Mouse (Mus musculus) midbrain, embryonic 13.5 days (tissue): ENCODE results near the gene Wdfy2. TPM values are rescaled to one million over a fixed set of nuclear protein-coding genes. Genes with fewer than 3 reads are reported as not detected.

Source experiments
- ATAC-seq: fragments of 200-750 bp; cut with Nextera tagmentation; 2 replicates; pipeline ENCODE4 v1.8.0; 2017; ENCODE audit warnings: mild to moderate bottlenecking, moderate TSS enrichment, moderate library complexity
- H3K27ac ChIP-seq: fragments of 300-500 bp; sonication (generic); 2 replicates; pipeline ENCODE4 v1.5.1; 2015; ENCODE audit warnings: inconsistent platforms, mild to moderate bottlenecking, moderate library complexity
- H3K27me3 ChIP-seq: fragments of 300-500 bp; sonication (generic); 2 replicates; pipeline ENCODE4 v1.6.1; 2015; ENCODE audit warnings: mild to moderate bottlenecking, inconsistent platforms
- H3K36me3 ChIP-seq: fragments of 300-500 bp; sonication (generic); 2 replicates; pipeline ENCODE4 v1.6.1; 2015; ENCODE audit warnings: mild to moderate bottlenecking, inconsistent platforms
- H3K4me1 ChIP-seq: fragments of 300-500 bp; sonication (generic); replicated peaks from 2 replicates; pipeline ENCODE4 v1.6.1; 2015; ENCODE audit warnings: inconsistent platforms
- H3K4me2 ChIP-seq: fragments of 300-500 bp; sonication (generic); replicated peaks from 2 replicates; pipeline ENCODE4 v1.6.1; 2015; ENCODE audit warnings: moderate library complexity, mild to moderate bottlenecking, inconsistent platforms
- H3K4me3 ChIP-seq: fragments of 300-500 bp; sonication (generic); replicated peaks from 2 replicates; pipeline ENCODE4 v1.5.1; 2015; ENCODE audit warnings: mild to moderate bottlenecking, inconsistent platforms
- H3K9ac ChIP-seq: fragments of 300-500 bp; sonication (generic); replicated peaks from 2 replicates; pipeline ENCODE4 v1.6.1; 2015; ENCODE audit warnings: mild to moderate bottlenecking, inconsistent platforms
- H3K9me3 ChIP-seq: fragments of 300-500 bp; sonication (generic); 2 replicates; pipeline ENCODE4 v1.6.1; 2016; ENCODE audit warnings: mild to moderate bottlenecking, inconsistent platforms
- WGBS: fragments of 180-500 bp; shearing (Covaris S2); methylation state at CpG from one replicate; pipeline ENCODE4 v1.1.7; 2015; 5-methylcytosine and 5-hydroxymethylcytosine counted together
- polyA plus RNA-seq: library from polyadenylated mRNA; unstranded; fragments of >200 nt; fragmentation: Nextera tagmentation; extraction: Ambion mirVana; gene quantifications from 2 replicates; pipeline ENCODE4 v1.2.1, GENCODE M21; 2015

The Wdfy2 gene
- polyA plus RNA-seq, 1 experiment from 2014 or later: 9.1 TPM

- H3K9me3 ChIP-seq: peaks cover 8% of the 10 kb centered on the region
- no peak overlapping the region for H3K9ac ChIP-seq
- no peaks in the 10 kb centered on the region for H3K27me3 ChIP-seq
- no peak overlapping the region for H3K4me2 ChIP-seq
- H3K4me3 ChIP-seq: no peak overlapping the region
- peaks cover 10% of the 10 kb centered on the region; the same call in 1 of the 2 replicates for H3K4me1 ChIP-seq
- no peak overlapping the region for H3K27ac ChIP-seq
- H3K36me3 ChIP-seq: peaks cover 9% of the 10 kb centered on the region; the same call in 1 of the 2 replicates
- ATAC-seq: no peak
- 84% methylated on average over 8 of the region's 8 CpGs for WGBS
Measured at GRCm38 (mm10) chr14:62845011-62845840, 7.7 kb downstream of the Wdfy2 start.

GRCm38 (mm10) chr14:62850980-62851379 is 13.5 kb downstream of the Wdfy2 start:
- Histone ChIP-seq H3K27ac (no peak overlapping the region), H3K9ac (no peak overlapping the region), H3K9me3 (peaks cover 8% of the 10 kb centered on the region), H3K36me3 (0 out of 2 replicates have a peak, but pooled peaks cover 4% of the 10 kb centered on the region), H3K4me1 (peaks cover 36% of the 10 kb centered on the region), H3K4me2 (no peak overlapping the region), H3K4me3 (no peak overlapping the region), H3K27me3 (no peaks in the 10 kb centered on the region)
- ATAC-seq: peak; percentile 73
- 36% methylated on average over 6 of the region's 6 CpGs for WGBS

- WGBS: 85% methylated on average over 3 of the region's 3 CpGs
- H3K9ac ChIP-seq: no peak overlapping the region
- ATAC-seq: no peak
- no peak overlapping the region for H3K4me2 ChIP-seq
- no peak overlapping the region for H3K4me3 ChIP-seq
- H3K4me1 ChIP-seq: peaks cover 36% of the 10 kb centered on the region
- H3K27ac ChIP-seq: no peak overlapping the region
- H3K36me3 ChIP-seq: 0 out of 2 replicates have a peak, but pooled peaks cover 4% of the 10 kb centered on the region
- H3K9me3 ChIP-seq: peaks cover 8% of the 10 kb centered on the region
- H3K27me3 ChIP-seq: no peaks in the 10 kb centered on the region
Measured at GRCm38 (mm10) chr14:62852840-62853239, 15.4 kb downstream of the Wdfy2 start.

GRCm38 (mm10) chr14:62855077-62855835 is 17.8 kb downstream of the Wdfy2 start:
- Histone ChIP-seq H3K4me3 (no peak overlapping the region), H3K27ac (no peak overlapping the region), H3K4me2 (peak overlapping the region; percentile 25), H3K36me3 (no peaks in the 10 kb centered on the region), H3K4me1 (peaks cover 36% of the 10 kb centered on the region), H3K9ac (no peak overlapping the region), H3K27me3 (no peaks in the 10 kb centered on the region), H3K9me3 (no peaks in the 10 kb centered on the region)
- ATAC-seq: no peak
- WGBS: 43% methylated on average over 18 of the region's 18 CpGs

- no peak overlapping the region for H3K4me2 ChIP-seq
- H3K4me3 ChIP-seq: no peak overlapping the region
- no peak overlapping the region for H3K9ac ChIP-seq
- peaks cover 31% of the 10 kb centered on the region for H3K4me1 ChIP-seq
- H3K27ac ChIP-seq: no peak overlapping the region
- 72% methylated on average over 3 of the region's 3 CpGs for WGBS
- H3K36me3 ChIP-seq: no peaks in the 10 kb centered on the region
- no peaks in the 10 kb centered on the region for H3K27me3 ChIP-seq
- H3K9me3 ChIP-seq: no peaks in the 10 kb centered on the region; the same call in 1 of the 2 replicates
- ATAC-seq: no peak
Measured at GRCm38 (mm10) chr14:62855863-62856262, 18.4 kb downstream of the Wdfy2 start.

GRCm38 (mm10) chr14:62856490-62856889 is 19.0 kb downstream of the Wdfy2 start:
- Histone ChIP-seq H3K4me3 (no peak overlapping the region), H3K9me3 (peaks cover 4% of the 10 kb centered on the region; the same call in 1 of the 2 replicates), H3K36me3 (peaks cover 2% of the 10 kb centered on the region; the same call in 1 of the 2 replicates), H3K27me3 (no peaks in the 10 kb centered on the region), H3K4me1 (peaks cover 26% of the 10 kb centered on the region), H3K27ac (no peak overlapping the region), H3K4me2 (no peak overlapping the region), H3K9ac (no peak overlapping the region)
- ATAC-seq: no peak
- WGBS: 89% methylated on average over 5 of the region's 5 CpGs

- ATAC-seq: no peak
- no peak overlapping the region for H3K4me2 ChIP-seq
- H3K27me3 ChIP-seq: no peaks in the 10 kb centered on the region
- peaks cover 4% of the 10 kb centered on the region; the same call in 1 of the 2 replicates for H3K36me3 ChIP-seq
- H3K4me1 ChIP-seq: peaks cover 14% of the 10 kb centered on the region
- no peak overlapping the region for H3K27ac ChIP-seq
- H3K9ac ChIP-seq: no peak overlapping the region
- peaks cover 4% of the 10 kb centered on the region; the same call in 1 of the 2 replicates for H3K9me3 ChIP-seq
- 82% methylated on average over 4 of the region's 4 CpGs for WGBS
- no peak overlapping the region for H3K4me3 ChIP-seq
Measured at GRCm38 (mm10) chr14:62857879-62858278, 20.4 kb downstream of the Wdfy2 start.

GRCm38 (mm10) chr14:62858311-62858710 is 20.8 kb downstream of the Wdfy2 start:
- Histone ChIP-seq H3K27ac (no peak overlapping the region), H3K9me3 (peaks cover 4% of the 10 kb centered on the region; the same call in 1 of the 2 replicates), H3K9ac (no peak overlapping the region), H3K4me3 (no peak overlapping the region), H3K36me3 (peaks cover 4% of the 10 kb centered on the region; the same call in 1 of the 2 replicates), H3K4me2 (no peak overlapping the region), H3K27me3 (no peaks in the 10 kb centered on the region), H3K4me1 (peaks cover 14% of the 10 kb centered on the region)
- 92% methylated on average over 3 of the region's 3 CpGs for WGBS
- no peak for ATAC-seq

- Histone ChIP-seq H3K4me2 (no peak overlapping the region), H3K27me3 (no peaks in the 10 kb centered on the region), H3K4me3 (no peak overlapping the region), H3K9ac (no peak overlapping the region), H3K4me1 (peaks cover 17% of the 10 kb centered on the region), H3K27ac (no peak overlapping the region), H3K36me3 (peaks cover 4% of the 10 kb centered on the region; the same call in 1 of the 2 replicates), H3K9me3 (peaks cover 4% of the 10 kb centered on the region; the same call in 1 of the 2 replicates)
- WGBS: 86% methylated on average over 5 of the region's 5 CpGs
- ATAC-seq: no peak
Measured at GRCm38 (mm10) chr14:62862564-62862963, 25.1 kb downstream of the Wdfy2 start.

- Histone ChIP-seq H3K36me3 (peaks cover 4% of the 10 kb centered on the region; the same call in 1 of the 2 replicates), H3K4me1 (peaks cover 26% of the 10 kb centered on the region), H3K9me3 (peaks cover 4% of the 10 kb centered on the region; the same call in 1 of the 2 replicates), H3K9ac (no peak overlapping the region), H3K4me2 (no peak overlapping the region), H3K27ac (no peak overlapping the region), H3K4me3 (no peak overlapping the region), H3K27me3 (no peaks in the 10 kb centered on the region)
- no peak for ATAC-seq
- WGBS: 73% methylated on average over 1 of the region's 1 CpGs
Measured at GRCm38 (mm10) chr14:62864254-62864653, 26.8 kb downstream of the Wdfy2 start.

GRCm38 (mm10) chr14:62865405-62865804 is 27.9 kb downstream of the Wdfy2 start:
- H3K36me3 ChIP-seq: peaks cover 4% of the 10 kb centered on the region; the same call in 1 of the 2 replicates
- peaks cover 26% of the 10 kb centered on the region for H3K4me1 ChIP-seq
- no peak overlapping the region for H3K27ac ChIP-seq
- WGBS: 44% methylated on average over 2 of the region's 2 CpGs
- H3K27me3 ChIP-seq: no peaks in the 10 kb centered on the region
- H3K4me3 ChIP-seq: no peak overlapping the region
- H3K4me2 ChIP-seq: no peak overlapping the region
- H3K9ac ChIP-seq: no peak overlapping the region
- H3K9me3 ChIP-seq: peaks cover 4% of the 10 kb centered on the region; the same call in 1 of the 2 replicates
- no peak for ATAC-seq

- Histone ChIP-seq H3K4me1 (peaks cover 26% of the 10 kb centered on the region), H3K9ac (no peak overlapping the region), H3K36me3 (no peaks in the 10 kb centered on the region; the same call in 1 of the 2 replicates), H3K9me3 (0 out of 2 replicates have a peak, but pooled peaks cover 2% of the 10 kb centered on the region), H3K4me2 (no peak overlapping the region), H3K27ac (no peak overlapping the region), H3K27me3 (no peaks in the 10 kb centered on the region), H3K4me3 (no peak overlapping the region)
- WGBS: 85% methylated on average over 5 of the region's 5 CpGs
- ATAC-seq: no peak
Measured at GRCm38 (mm10) chr14:62867069-62867468, 29.6 kb downstream of the Wdfy2 start.
